Mouse (Mus musculus) thymus, adult 2 months (tissue): ENCODE results near the gene Zc3hc1.

ENCODE experiments used
- CTCF ChIP-seq: fragments of 200-500 bp; IDR thresholded peaks from 2 replicates; pipeline ENCODE4 v1.5.1; 2012; ENCODE audit warnings: mild to moderate bottlenecking, control low read depth, low read length, moderate library complexity, borderline replicate concordance; ENCODE audit not compliant: control insufficient read depth, poor library complexity, insufficient read depth; ENCODE audit errors: extremely low read depth
- POLR2A ChIP-seq: fragments of 200-500 bp; IDR thresholded peaks from 2 replicates; pipeline ENCODE4 v1.6.1; 2012; ENCODE audit warnings: mild to moderate bottlenecking, low read length, control low read depth, moderate library complexity; ENCODE audit not compliant: control insufficient read depth, poor library complexity, insufficient read depth; ENCODE audit errors: extremely low read depth

- TF ChIP-seq CTCF = no peak
- no peak for TF ChIP-seq POLR2A
Measured at GRCm38 (mm10) chr6:30336912-30337311, 53.9 kb downstream of the Zc3hc1 start.
